7 mouse cellular contexts compared by ENCODE assay signal in genomic region chr14:122476041-122476821, GRCm38 (mm10). TPM values are rescaled to one million over a fixed set of nuclear protein-coding genes. Genes with fewer than 3 reads are reported as not detected.
DNase-seq lines count a peak whose midpoint lies in the region; ATAC-seq lines count a peak whose summit lies in the region.

No protein-coding gene starts in this region.

- ATAC-seq in hindbrain, embryonic 14.5 days (ENCODE audit: low FRiP score) = no peak
- ATAC-seq in midbrain, embryonic 13.5 days = no peak

- no peaks in the 10 kb centered on the region for H3K9me3 ChIP-seq in hindbrain, embryonic 14.5 days (ENCODE audit: control insufficient read depth, low read length)
- no peaks in the 10 kb centered on the region for H3K9me3 ChIP-seq in midbrain, embryonic 13.5 days

- peak overlapping the region; percentile 96 for H3K27ac ChIP-seq in hindbrain, embryonic 14.5 days
- H3K27ac ChIP-seq in midbrain, embryonic 13.5 days = peak overlapping the region; percentile 98

- H3K9ac ChIP-seq in hindbrain, embryonic 14.5 days = peak overlapping the region; percentile 85
- peak overlapping the region; percentile 94 for H3K9ac ChIP-seq in midbrain, embryonic 13.5 days (replicated peaks)

- peak overlapping the region; percentile 51 for H3K4me3 ChIP-seq in hindbrain, embryonic 14.5 days (replicated peaks; ENCODE audit: low read length)
- peak overlapping the region; percentile 69 for H3K4me3 ChIP-seq in midbrain, embryonic 13.5 days (replicated peaks)

- no peaks in the 10 kb centered on the region; the same call in 1 of the 2 replicates for H3K36me3 ChIP-seq in hindbrain, embryonic 14.5 days (replicated peaks; ENCODE audit: control insufficient read depth, insufficient read depth)
- H3K36me3 ChIP-seq in midbrain, embryonic 13.5 days = peaks cover 6% of the 10 kb centered on the region; the same call in 1 of the 2 replicates

- H3K4me1 ChIP-seq in hindbrain, embryonic 14.5 days (replicated peaks; ENCODE audit: control insufficient read depth, insufficient read depth, low read length) = peaks cover 6% of the 10 kb centered on the region; the same call in 1 of the 2 replicates
- H3K4me1 ChIP-seq in midbrain, embryonic 13.5 days (replicated peaks) = peaks cover 39% of the 10 kb centered on the region

- peak overlapping the region; percentile 55 for H3K4me2 ChIP-seq in hindbrain, embryonic 14.5 days (replicated peaks)
- peak overlapping the region; percentile 61 for H3K4me2 ChIP-seq in midbrain, embryonic 13.5 days (replicated peaks)

- peaks cover 53% of the 10 kb centered on the region for H3K27me3 ChIP-seq in hindbrain, embryonic 14.5 days (ENCODE audit: control insufficient read depth, insufficient read depth, low read length)
- peaks cover 55% of the 10 kb centered on the region for H3K27me3 ChIP-seq in midbrain, embryonic 13.5 days

- peak; percentile 38 for DNase-seq in right cerebral cortex, postnatal 25 days
- DNase-seq in right cerebral cortex, postnatal 36 days (ENCODE audit: low spot score in 2 of 2) = no peak
- DNase-seq in embryo, embryonic 9.5 days (ENCODE audit: extremely low spot score) = peak; percentile 60
- DNase-seq in hindbrain, embryonic 14.5 days (ENCODE audit: low spot score) = peak; percentile 28
- no peak for DNase-seq in layer of hippocampus, adult 11-12 months (ENCODE audit: low spot score)
- DNase-seq in left cerebral cortex, adult 11 months (ENCODE audit: low spot score) = no peak

- under 1% methylated on average over 62 of the region's 62 CpGs for WGBS in hindbrain, embryonic 14.5 days
- 0% methylated on average over 61 of the region's 62 CpGs for WGBS in midbrain, embryonic 13.5 days

RNA-seq across cellular contexts. Expression of gene Zic2, which starts 1.0 kb away (rescaled TPM):
- polyA plus RNA-seq in hindbrain, embryonic 14.5 days (2014; fragmentation: Nextera tagmentation; extraction: Ambion mirVana) = 10.6 and 11.4 TPM in 2 replicates
- polyA plus RNA-seq in midbrain, embryonic 13.5 days (2015; fragmentation: Nextera tagmentation; extraction: Ambion mirVana) = 10.3 and 10.7 TPM in 2 replicates

RNA-seq across cellular contexts. Expression of gene Zic5, which starts 10.8 kb away (rescaled TPM):
- 11.6 and 14.0 TPM in 2 replicates for polyA plus RNA-seq in hindbrain, embryonic 14.5 days (2014; fragmentation: Nextera tagmentation; extraction: Ambion mirVana)
- 15.5 and 16.7 TPM in 2 replicates for polyA plus RNA-seq in midbrain, embryonic 13.5 days (2015; fragmentation: Nextera tagmentation; extraction: Ambion mirVana)

RNA-seq across cellular contexts. Expression of gene Gm10837, which starts 14.2 kb away (rescaled TPM):
- polyA plus RNA-seq in hindbrain, embryonic 14.5 days (2014; fragmentation: Nextera tagmentation; extraction: Ambion mirVana) = 0.31 and 0.95 TPM in 2 replicates
- polyA plus RNA-seq in midbrain, embryonic 13.5 days (2015; fragmentation: Nextera tagmentation; extraction: Ambion mirVana) = 0.43 and 0.73 TPM in 2 replicates

RNA-seq across cellular contexts. Expression of gene Gm5089, which starts 25.3 kb away (rescaled TPM):
- polyA plus RNA-seq in hindbrain, embryonic 14.5 days (2014; fragmentation: Nextera tagmentation; extraction: Ambion mirVana) = 0.50 and 1.2 TPM in 2 replicates
- 1.1 and 2.3 TPM in 2 replicates for polyA plus RNA-seq in midbrain, embryonic 13.5 days (2015; fragmentation: Nextera tagmentation; extraction: Ambion mirVana)

RNA-seq across cellular contexts. Expression of gene Pcca, which starts 57.9 kb away (rescaled TPM):
- polyA plus RNA-seq in hindbrain, embryonic 14.5 days (2014; fragmentation: Nextera tagmentation; extraction: Ambion mirVana) = 27.2 and 34.6 TPM in 2 replicates
- 24.2 and 27.4 TPM in 2 replicates for polyA plus RNA-seq in midbrain, embryonic 13.5 days (2015; fragmentation: Nextera tagmentation; extraction: Ambion mirVana)

Comparison
In these comparisons a context has a peak if more than half of its experiments do, and no peak if none do; other contexts are left out.
1. DNase-seq: peak in right cerebral cortex, postnatal 25 days (single experiment), embryo, embryonic 9.5 days (single experiment) and hindbrain, embryonic 14.5 days (single experiment); none in right cerebral cortex, postnatal 36 days (0 of 2), layer of hippocampus, adult 11-12 months (single experiment) and left cerebral cortex, adult 11 months (single experiment).